Mouse (Mus musculus) small intestine, adult 2 months (tissue): Measurements from ENCODE around the gene Rnf19b. TPM values are rescaled to one million over a fixed set of nuclear protein-coding genes. Genes with fewer than 3 reads are reported as not detected.

ENCODE experiments used
- H3K27ac ChIP-seq: fragments of 200-500 bp; 2 replicates; pipeline ENCODE4 v1.5.1; 2012; ENCODE audit warnings: low read depth, low read length, control low read depth, inconsistent platforms; ENCODE audit not compliant: insufficient read depth
- H3K27me3 ChIP-seq: fragments of 200-500 bp; 2 replicates; pipeline ENCODE4 v1.6.1; 2012; ENCODE audit warnings: mild to moderate bottlenecking, moderate library complexity, low read length, inconsistent platforms; ENCODE audit not compliant: control insufficient read depth, insufficient read depth
- H3K36me3 ChIP-seq: fragments of 200-500 bp; 2 replicates; pipeline ENCODE4 v1.6.1; 2012; ENCODE audit warnings: mild to moderate bottlenecking, low read length, control low read depth, inconsistent platforms; ENCODE audit not compliant: control insufficient read depth, insufficient read depth
- H3K4me1 ChIP-seq: fragments of 200-500 bp; 2 replicates; pipeline ENCODE4 v1.6.1; 2012; ENCODE audit warnings: low read length, inconsistent platforms, mixed read lengths; ENCODE audit not compliant: control insufficient read depth, insufficient read depth, insufficient read length
- H3K4me3 ChIP-seq: fragments of 200-500 bp; 2 replicates; pipeline ENCODE4 v1.5.1; 2012; ENCODE audit warnings: low read depth, mild to moderate bottlenecking, control low read depth, inconsistent platforms, low read length, moderate library complexity
- CTCF ChIP-seq: fragments of 200-500 bp; IDR thresholded peaks from 2 replicates; pipeline ENCODE4 v1.5.1; 2012; ENCODE audit warnings: low read depth, mild to moderate bottlenecking, control low read depth, inconsistent platforms, low read length, moderate library complexity, mixed read lengths; ENCODE audit not compliant: insufficient replicate concordance, insufficient read length; ENCODE audit errors: extremely low read depth
- POLR2A ChIP-seq: fragments of 200-500 bp; IDR thresholded peaks from 2 replicates; pipeline ENCODE4 v1.6.1; 2012; ENCODE audit warnings: low read depth, mild to moderate bottlenecking, control low read depth, inconsistent platforms, low read length, moderate library complexity
- WGBS: fragments of 180-500 bp; shearing (Covaris S2); methylation state at CpG from one replicate; pipeline ENCODE4 v1.1.7; 2018; 5-methylcytosine and 5-hydroxymethylcytosine counted together
- polyA plus RNA-seq: library from polyadenylated mRNA; depleted of rRNA; stranded (reverse); fragments of >200 nt; gene quantifications from 2 replicates; pipeline ENCODE4 v1.2.3, GENCODE M21; 2012

Rnf19b gene
- polyA plus RNA-seq, 1 experiment = 218 TPM

GRCm38 (mm10) chr4:129024775-129025174 lies 33.3 kb upstream of the Rnf19b start:
- H3K27ac ChIP-seq = peak overlapping the region; percentile 54
- peaks cover 12% of the 10 kb centered on the region for H3K4me1 ChIP-seq
- 13% methylated on average over 6 of the region's 6 CpGs for WGBS
- TF ChIP-seq POLR2A (no peak), CTCF (no peak)
- H3K27me3 ChIP-seq = no peaks in the 10 kb centered on the region
- no peak overlapping the region for H3K4me3 ChIP-seq
- no peaks in the 10 kb centered on the region for H3K36me3 ChIP-seq

- 72% methylated on average over 3 of the region's 3 CpGs for WGBS
- Histone ChIP-seq H3K4me1 (peaks cover 8% of the 10 kb centered on the region; the same call in 1 of the 2 replicates), H3K27me3 (no peaks in the 10 kb centered on the region), H3K27ac (no peak overlapping the region), H3K36me3 (no peaks in the 10 kb centered on the region), H3K4me3 (no peak overlapping the region)
- no peak for TF ChIP-seq POLR2A
- TF ChIP-seq CTCF = no peak
Observed at GRCm38 (mm10) chr4:129025707-129026106, 32.4 kb upstream of the Rnf19b start.

GRCm38 (mm10) chr4:129030746-129031145 lies 27.3 kb upstream of the Rnf19b start:
- Histone ChIP-seq H3K27ac (no peak overlapping the region), H3K36me3 (no peaks in the 10 kb centered on the region), H3K4me3 (no peak overlapping the region), H3K4me1 (peaks cover 23% of the 10 kb centered on the region; the same call in 1 of the 2 replicates), H3K27me3 (no peaks in the 10 kb centered on the region)
- no peak for TF ChIP-seq POLR2A
- TF ChIP-seq CTCF = no peak
- WGBS = 86% methylated on average over 4 of the region's 4 CpGs

GRCm38 (mm10) chr4:129031408-129031965 lies 26.6 kb upstream of the Rnf19b start:
- no peaks in the 10 kb centered on the region for H3K36me3 ChIP-seq
- 73% methylated on average over 8 of the region's 8 CpGs for WGBS
- no peaks in the 10 kb centered on the region for H3K27me3 ChIP-seq
- H3K27ac ChIP-seq = peak overlapping the region; percentile 90
- H3K4me1 ChIP-seq = peaks cover 23% of the 10 kb centered on the region; the same call in 1 of the 2 replicates
- TF ChIP-seq POLR2A (no peak), CTCF (no peak)
- no peak overlapping the region for H3K4me3 ChIP-seq

- no peak overlapping the region for H3K4me3 ChIP-seq
- peaks cover 23% of the 10 kb centered on the region; the same call in 1 of the 2 replicates for H3K4me1 ChIP-seq
- H3K27me3 ChIP-seq = no peaks in the 10 kb centered on the region
- 64% methylated on average over 11 of the region's 11 CpGs for WGBS
- TF ChIP-seq CTCF (no peak), POLR2A (no peak; the same call in 1 of the 2 replicates)
- peak overlapping the region; percentile 90 for H3K27ac ChIP-seq
- H3K36me3 ChIP-seq = no peaks in the 10 kb centered on the region
Observed at GRCm38 (mm10) chr4:129032133-129032962, 25.7 kb upstream of the Rnf19b start.

GRCm38 (mm10) chr4:129032963-129033951 lies 24.8 kb upstream of the Rnf19b start:
- 11% methylated on average over 17 of the region's 17 CpGs for WGBS
- no peak overlapping the region for H3K4me3 ChIP-seq
- no peaks in the 10 kb centered on the region for H3K36me3 ChIP-seq
- H3K27ac ChIP-seq = peak overlapping the region; percentile 90
- H3K27me3 ChIP-seq = no peaks in the 10 kb centered on the region
- H3K4me1 ChIP-seq = peaks cover 23% of the 10 kb centered on the region; the same call in 1 of the 2 replicates
- no peak; the same call in 1 of the 2 replicates for TF ChIP-seq POLR2A
- TF ChIP-seq CTCF = no peak
